9 mouse cellular contexts compared by ENCODE assay signal in the genomic region with DNA sequence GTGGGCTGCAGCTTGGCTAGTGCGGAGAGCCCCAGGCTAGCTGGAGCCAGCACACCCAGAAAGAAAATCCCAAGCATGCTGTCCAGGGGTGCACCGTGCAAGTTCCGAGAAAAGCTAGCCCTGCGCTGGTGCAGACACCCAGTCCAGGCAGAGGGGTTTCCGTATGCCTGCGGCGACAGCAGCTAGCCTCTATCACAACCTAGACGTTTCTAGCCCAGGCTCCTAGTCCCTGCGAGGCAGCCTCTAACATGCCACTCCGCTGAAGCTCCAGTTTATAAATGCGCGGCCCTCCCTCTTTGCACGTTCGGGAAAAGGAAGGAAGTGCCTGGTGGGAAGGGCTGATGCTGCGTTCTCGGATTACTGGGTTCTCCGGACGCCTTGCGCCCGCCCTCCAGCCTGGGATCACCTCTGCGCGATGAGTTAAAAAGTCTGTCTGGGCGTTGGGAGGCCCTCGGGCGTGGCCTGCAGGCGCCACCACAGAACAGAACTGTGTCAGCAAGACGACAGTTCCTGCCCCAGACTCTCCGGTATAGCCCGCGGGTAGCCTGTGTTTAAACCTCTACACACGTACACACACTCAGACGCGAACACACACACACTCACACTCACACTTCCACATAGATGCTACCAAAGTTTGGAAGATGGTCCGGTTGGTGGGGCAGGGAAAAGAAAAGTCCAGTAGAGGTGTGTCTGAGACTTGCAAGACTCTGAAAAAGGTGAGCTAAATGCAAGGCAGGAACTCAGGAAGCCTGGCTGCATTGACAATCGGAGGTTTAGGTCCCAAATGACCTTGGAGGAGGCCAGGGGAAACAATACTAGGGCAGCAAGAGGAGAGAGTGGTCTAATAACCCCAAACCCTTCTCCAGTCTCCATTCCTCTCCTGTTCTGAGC. TPM values are rescaled to one million over a fixed set of nuclear protein-coding genes. Genes with fewer than 3 reads are reported as not detected.
DNase-seq lines count a peak whose midpoint lies in the region; ATAC-seq lines count a peak whose summit lies in the region.
"Had no signal": no experiment of that assay in that cellular context is flagged by ENCODE, and none has a peak within 500 bp of the region (broad histone marks: within the 10 kb centered on the region; RNA-seq: fewer than 3 reads in every experiment).

A gene (minus strand): TSS at position 319 of the 891 bp plus-strand sequence.

- peak within 1 kb of the TSS; percentile 53 for H3K4me2 ChIP-seq in forebrain, embryonic 11.5 days (ENCODE audit: low read depth, low read length, severe bottlenecking)

- H3K4me1 ChIP-seq in forebrain, embryonic 11.5 days (replicated peaks; ENCODE audit: control insufficient read depth, insufficient read depth, low read length): peaks cover 5% of the 10 kb centered on the region; the same call in 1 of the 2 replicates

- no peak within 1 kb of the TSS for H3K27ac ChIP-seq in forebrain, embryonic 11.5 days (ENCODE audit: low read depth, low read length)

- DNase-seq in left cerebral cortex, adult 18-20 months (ENCODE audit: low spot score in 2 of 2): no peak
- no peak for DNase-seq in left cerebral cortex, postnatal 36 days (ENCODE audit: low spot score in 2 of 2)
- DNase-seq in forebrain, embryonic 11.5 days (ENCODE audit: low spot score): peak; percentile 69
- peak; percentile 82 to 87 for DNase-seq in heart, postnatal 10 days
- peak; percentile 81 to 90 for DNase-seq in kidney, postnatal 25 days
- peak; percentile 94 for DNase-seq in lung, postnatal 36 days
- peak; percentile 50 for DNase-seq in retina, postnatal 1 day

- peak; percentile 42 for ATAC-seq in forebrain, embryonic 11.5 days (replicated peaks; ENCODE audit: low FRiP score)
- ATAC-seq in activated CD4-positive, CD25-positive, alpha-beta regulatory T cell, adult 4 months: no peak

- H3K27me3 ChIP-seq in forebrain, embryonic 11.5 days (ENCODE audit: control insufficient read depth, insufficient read depth, low read length): peaks cover 37% of the 10 kb centered on the region

- H3K4me3 ChIP-seq in forebrain, embryonic 11.5 days (ENCODE audit: low read depth, low read length): peak within 1 kb of the TSS; percentile 29

- WGBS in forebrain, embryonic 11.5 days: 3% methylated on average over 35 of the region's 35 CpGs

- H3K9ac ChIP-seq in forebrain, embryonic 11.5 days (ENCODE audit: low read length): peak within 1 kb of the TSS; percentile 12

- intact Hi-C loops in left cerebral cortex, postnatal 36 days (cut with DNase I): loop anchor here (5.0 to 10.0 kb wide), 3 partner anchors 127 to 249 kb away; no protein-coding TSS in a partner anchor
- intact Hi-C loops in heart, postnatal 10 days (cut with DNase I): loop anchor here (5.0 kb wide), 4 partner anchors 129 to 269 kb away; no protein-coding TSS in a partner anchor

- H3K36me3 ChIP-seq in forebrain, embryonic 11.5 days (ENCODE audit: control insufficient read depth, insufficient read depth, low read length): no peaks in the 10 kb centered on the region

- no peaks in the 10 kb centered on the region for H3K9me3 ChIP-seq in forebrain, embryonic 11.5 days (ENCODE audit: control insufficient read depth, low read length)

RNA-seq across cellular contexts. Expression of the gene that starts here (rescaled TPM):
- 10 to 100 TPM; 11.4 to 20.3 TPM for total RNA-seq in left cerebral cortex, adult 18-20 months (2021)
- 10 to 100 TPM in 1 of 2 experiments, 1 to 10 TPM in 1; 7.1 to 13.5 TPM for total RNA-seq in left cerebral cortex, postnatal 36 days (2021)
- 4.9 and 6.0 TPM in 2 replicates for polyA plus RNA-seq in forebrain, embryonic 11.5 days (2014; fragmentation: Nextera tagmentation; extraction: Ambion mirVana)
- 10 to 100 TPM; 54.0 to 55.4 TPM for total RNA-seq in heart, postnatal 10 days (2021)
- under 1 TPM; 0.26 to 0.32 TPM for polyA plus RNA-seq in activated CD4-positive, CD25-positive, alpha-beta regulatory T cell, adult 4 months (2017; shearing (Covaris generic))
- total RNA-seq: MEL had no signal

Comparison
In these comparisons a context has a peak if more than half of its experiments do, and no peak if none do; other contexts are left out.
1. DNase-seq: peak in forebrain, embryonic 11.5 days (single experiment), heart, postnatal 10 days (2 of 2), kidney, postnatal 25 days (2 of 2), lung, postnatal 36 days (single experiment) and retina, postnatal 1 day (single experiment); none in left cerebral cortex, adult 18-20 months (0 of 2) and left cerebral cortex, postnatal 36 days (0 of 2).